Mouse (Mus musculus) MEL (cell line): ENCODE data around the gene Med12l. TPM values are rescaled to one million over a fixed set of nuclear protein-coding genes. Genes with fewer than 3 reads are reported as not detected.

Source experiments
- DNase-seq: peaks from one replicate; pipeline ENCODE4 v3.0.0; 2011; ENCODE audit warnings: low read depth, low spot score
- H3K27ac ChIP-seq: 2 replicates; pipeline ENCODE4 v1.5.1; 2012; ENCODE audit warnings: low read depth, mild to moderate bottlenecking, control low read depth, low read length, moderate library complexity; ENCODE audit not compliant: control insufficient read depth
- H3K27me3 ChIP-seq, 2 experiments: fragments of 150-350 bp in 1 of 2; sonication (generic) in 1 of 2; 2 replicates each; pipeline ENCODE4 v1.6.1; 2012; ENCODE audit warnings: low read length in 2 of 2, mild to moderate bottlenecking in 2 of 2, improper control_type of control experiment in 1 of 2, moderate library complexity in 1 of 2; ENCODE audit not compliant: insufficient read depth in 2 of 2, control insufficient read depth in 1 of 2
- H3K36me3 ChIP-seq, 2 experiments: 2 replicates each; pipeline ENCODE4 v1.6.1; 2012 to 2014; ENCODE audit warnings: low read length in 2 of 2, improper control_type of control experiment in 1 of 2, inconsistent platforms in 1 of 2, mild to moderate bottlenecking in 1 of 2; ENCODE audit not compliant: insufficient read depth in 2 of 2, control insufficient read depth in 1 of 2
- H3K4me1 ChIP-seq, 2 experiments: fragments of 150-350 bp in 1 of 2; sonication (generic) in 1 of 2; 2 replicates each; pipeline ENCODE4 v1.6.1; 2012; ENCODE audit warnings: low read length in 2 of 2, improper control_type of control experiment in 1 of 2, mild to moderate bottlenecking in 1 of 2; ENCODE audit not compliant: insufficient read depth in 2 of 2, control insufficient read depth in 1 of 2
- H3K4me3 ChIP-seq, 2 experiments: fragments of 150-350 bp in 1 of 2; sonication (generic) in 1 of 2; 2 replicates each; pipeline ENCODE4 v1.5.1; 2012; ENCODE audit warnings: low read depth in 2 of 2, low read length in 2 of 2, mild to moderate bottlenecking in 2 of 2, moderate library complexity in 2 of 2, control low read depth in 1 of 2, improper control_type of control experiment in 1 of 2; ENCODE audit not compliant: control insufficient read depth in 1 of 2, insufficient read depth in 1 of 2
- H3K79me2 ChIP-seq: 2 replicates; pipeline ENCODE4 v1.6.1; 2012; ENCODE audit warnings: mild to moderate bottlenecking, low read length, moderate library complexity; ENCODE audit not compliant: control insufficient read depth, poor library complexity, insufficient read depth
- H3K9ac ChIP-seq: 2 replicates; pipeline ENCODE4 v1.6.1; 2012; ENCODE audit warnings: low read depth, mild to moderate bottlenecking, control low read depth, low read length, moderate library complexity; ENCODE audit not compliant: control insufficient read depth, poor library complexity, severe bottlenecking
- H3K9me3 ChIP-seq: fragments of 150-350 bp; sonication (generic); replicated peaks from 2 replicates; pipeline ENCODE4 v1.6.1; 2012; ENCODE audit warnings: mild to moderate bottlenecking, low read length, improper control_type of control experiment, moderate library complexity; ENCODE audit not compliant: insufficient read depth
- BHLHE40 ChIP-seq: IDR thresholded peaks from 2 replicates; pipeline ENCODE4 v1.6.1; 2012; ENCODE audit warnings: low read depth, mild to moderate bottlenecking, inconsistent platforms, low read length, improper control_type of control experiment, borderline replicate concordance
- CHD1 ChIP-seq: IDR thresholded peaks from 2 replicates; pipeline ENCODE4 v1.6.1; 2012; ENCODE audit warnings: low read depth, mild to moderate bottlenecking, inconsistent platforms, low read length, improper control_type of control experiment
- CHD2 ChIP-seq: IDR thresholded peaks from 2 replicates; pipeline ENCODE4 v1.6.1; 2011; ENCODE audit warnings: low read length, improper control_type of control experiment
- CTCF ChIP-seq, 3 experiments: IDR thresholded peaks in 2 of 3; conservative IDR thresholded peaks in 1 of 3; 2 replicates each; pipeline ENCODE4 v1.5.1; 2011 to 2012; ENCODE audit warnings: low read length in 3 of 3, low read depth in 2 of 3, mild to moderate bottlenecking in 2 of 3, improper control_type of control experiment in 1 of 3, inconsistent platforms in 1 of 3, mixed read lengths in 1 of 3, moderate library complexity in 1 of 3; ENCODE audit not compliant: control insufficient read depth in 1 of 3, insufficient read depth in 1 of 3, poor library complexity in 1 of 3, severe bottlenecking in 1 of 3
- E2F4 ChIP-seq: IDR thresholded peaks from 2 replicates; pipeline ENCODE4 v1.6.1; 2011; ENCODE audit warnings: low read depth, low read length, improper control_type of control experiment, borderline replicate concordance
- ELF1 ChIP-seq: IDR thresholded peaks from 2 replicates; pipeline ENCODE4 v1.6.1; 2014; ENCODE audit warnings: low read depth, mild to moderate bottlenecking, inconsistent platforms, low read length, improper control_type of control experiment, moderate library complexity
- EP300 ChIP-seq, 2 experiments: IDR thresholded peaks; 2 replicates each; pipeline ENCODE4 v1.6.1; 2011; ENCODE audit warnings: improper control_type of control experiment in 2 of 2, low read length in 2 of 2, low read depth in 1 of 2, mild to moderate bottlenecking in 1 of 2
- GABPA ChIP-seq: IDR thresholded peaks from 2 replicates; pipeline ENCODE4 v1.6.1; 2012; ENCODE audit warnings: low read depth, mild to moderate bottlenecking, inconsistent platforms, low read length, improper control_type of control experiment, moderate library complexity
- GATA1 ChIP-seq: IDR thresholded peaks from 2 replicates; pipeline ENCODE4 v1.6.1; 2011; ENCODE audit warnings: low read depth, low read length, improper control_type of control experiment
- HCFC1 ChIP-seq: IDR thresholded peaks from 2 replicates; pipeline ENCODE4 v1.6.1; 2012; ENCODE audit warnings: low read depth, mild to moderate bottlenecking, inconsistent platforms, low read length, improper control_type of control experiment, moderate library complexity
- JUND ChIP-seq: IDR thresholded peaks from 2 replicates; pipeline ENCODE4 v1.6.1; 2011; ENCODE audit warnings: low read depth, mild to moderate bottlenecking, improper control_type of control experiment, low read length
- KAT2A ChIP-seq: conservative IDR thresholded peaks from 2 replicates; pipeline ENCODE4 v1.6.1; 2012; ENCODE audit warnings: low read depth, low read length, improper control_type of control experiment, inconsistent platforms
- MAZ ChIP-seq: IDR thresholded peaks from 2 replicates; pipeline ENCODE4 v1.6.1; 2012; ENCODE audit warnings: low read depth, mild to moderate bottlenecking, inconsistent platforms, low read length, improper control_type of control experiment
- MEF2A ChIP-seq: IDR thresholded peaks from 2 replicates; pipeline ENCODE4 v1.6.1; 2014; ENCODE audit warnings: low read depth, mild to moderate bottlenecking, inconsistent platforms, low read length, improper control_type of control experiment; ENCODE audit not compliant: poor library complexity, insufficient replicate concordance, severe bottlenecking; ENCODE audit errors: extremely low read depth
- MXI1 ChIP-seq: IDR thresholded peaks from 2 replicates; pipeline ENCODE4 v1.6.1; 2011; ENCODE audit warnings: mild to moderate bottlenecking, low read depth, low read length, improper control_type of control experiment
- MYB ChIP-seq: IDR thresholded peaks from 2 replicates; pipeline ENCODE4 v1.6.1; 2011; ENCODE audit warnings: mild to moderate bottlenecking, low read depth, low read length, improper control_type of control experiment
- MYC ChIP-seq: IDR thresholded peaks from 2 replicates; pipeline ENCODE4 v1.6.1; 2011; ENCODE audit warnings: low read depth, mild to moderate bottlenecking, low read length, improper control_type of control experiment, moderate library complexity
- NELFE ChIP-seq: IDR thresholded peaks from 2 replicates; pipeline ENCODE4 v1.6.1; 2011; ENCODE audit warnings: low read depth, low read length, improper control_type of control experiment
- POLR2A ChIP-seq, 2 experiments: IDR thresholded peaks; 2 replicates each; pipeline ENCODE4 v1.6.1; 2011 to 2012; ENCODE audit warnings: low read length in 2 of 2, mild to moderate bottlenecking in 2 of 2, control low read depth in 1 of 2, improper control_type of control experiment in 1 of 2, low read depth in 1 of 2, moderate library complexity in 1 of 2; ENCODE audit not compliant: control insufficient read depth in 1 of 2, insufficient read depth in 1 of 2, poor library complexity in 1 of 2
- POLR2AphosphoS2 ChIP-seq: IDR thresholded peaks from 2 replicates; pipeline ENCODE4 v1.6.1; 2011; ENCODE audit warnings: low read length, improper control_type of control experiment
- POLR2AphosphoS5 ChIP-seq: IDR thresholded peaks from 2 replicates; pipeline ENCODE4 v1.6.1; 2012; ENCODE audit warnings: low read depth, borderline replicate concordance, mild to moderate bottlenecking, inconsistent platforms, low read length, moderate library complexity, mixed read lengths
- RAD21 ChIP-seq: IDR thresholded peaks from 2 replicates; pipeline ENCODE4 v1.6.1; 2011; ENCODE audit warnings: mild to moderate bottlenecking, low read depth, low read length, improper control_type of control experiment
- RCOR1 ChIP-seq: IDR thresholded peaks from 2 replicates; pipeline ENCODE4 v1.6.1; 2012; ENCODE audit warnings: low read depth, mild to moderate bottlenecking, inconsistent platforms, low read length, improper control_type of control experiment
- SIN3A ChIP-seq: IDR thresholded peaks from 2 replicates; pipeline ENCODE4 v1.6.1; 2012; ENCODE audit warnings: low read length, improper control_type of control experiment, inconsistent platforms
- SMC3 ChIP-seq: IDR thresholded peaks from 2 replicates; pipeline ENCODE4 v1.6.1; 2011; ENCODE audit warnings: low read depth, low read length, improper control_type of control experiment
- TAL1 ChIP-seq: IDR thresholded peaks from 2 replicates; pipeline ENCODE4 v1.6.1; 2012; ENCODE audit warnings: mild to moderate bottlenecking, inconsistent platforms, low read length, moderate library complexity, mixed read lengths
- UBTF ChIP-seq: IDR thresholded peaks from 2 replicates; pipeline ENCODE4 v1.6.1; 2012; ENCODE audit warnings: low read depth, mild to moderate bottlenecking, inconsistent platforms, low read length, improper control_type of control experiment, moderate library complexity, borderline replicate concordance; ENCODE audit not compliant: insufficient read depth
- USF2 ChIP-seq, 2 experiments: IDR thresholded peaks; 2 replicates each; pipeline ENCODE4 v1.6.1; 2011 to 2012; ENCODE audit warnings: improper control_type of control experiment in 2 of 2, low read length in 2 of 2, borderline replicate concordance in 1 of 2, inconsistent platforms in 1 of 2, low read depth in 1 of 2, mild to moderate bottlenecking in 1 of 2; ENCODE audit not compliant: insufficient read depth in 1 of 2
- ZC3H11A ChIP-seq: IDR thresholded peaks from 2 replicates; pipeline ENCODE4 v1.6.1; 2012; ENCODE audit warnings: low read depth, mild to moderate bottlenecking, inconsistent platforms, low read length, improper control_type of control experiment
- ZNF384 ChIP-seq: IDR thresholded peaks from 2 replicates; pipeline ENCODE4 v1.6.1; 2012; ENCODE audit warnings: low read depth, mild to moderate bottlenecking, inconsistent platforms, low read length, improper control_type of control experiment
- polyA plus RNA-seq, 2 experiments: library from polyadenylated mRNA; stranded (reverse) in 1 of 2; unstranded in 1 of 2; fragments of >175 nt in 1 of 2; fragments of >200 nt in 1 of 2; gene quantifications; 2 replicates each; pipeline versions ENCODE4 v1.2.1 to v1.2.4; 2012; ENCODE audit warnings: low replicate concordance in 2 of 2, low read depth in 1 of 2; ENCODE audit not compliant: insufficient read length in 2 of 2, insufficient read depth in 1 of 2, missing spikeins in 1 of 2
- total RNA-seq: library from RNA; depleted of rRNA; stranded (reverse); fragments of 300-350 nt; gene quantifications from 2 replicates; pipeline ENCODE4 v1.2.3, GENCODE M21; 2012

Med12l gene
- total and polyA plus RNA-seq, 3 experiments: 0.03 TPM; not detected in 2

- H3K4me1 ChIP-seq: no peaks in the 10 kb centered on the region
Observed at GRCm38 (mm10) chr3:59208650-59209548, 203.3 kb downstream of the Med12l start.

GRCm38 (mm10) chr3:59210089-59210488 lies 204.5 kb downstream of the Med12l start:
- Histone ChIP-seq H3K36me3 (no peaks in the 10 kb centered on the region), H3K79me2 (no peaks in the 10 kb centered on the region)

More at GRCm38 (mm10) chr3:59208650-59209548, 203.3 kb downstream of the Med12l start:
- TF ChIP-seq KAT2A (no peak), CTCF (IDR thresholded peaks at IDR 0.05 in 2 of 3, conservative IDR thresholded peaks at IDR 0.05 in 1 of 3; ENCODE audit: control insufficient read depth in 1 of 3, insufficient read depth in 1 of 3, low read depth in 2 of 3, low read length in 3 of 3, poor library complexity in 1 of 3, severe bottlenecking in 1 of 3) (peak in 2 of 3 experiments; percentile 81 to 87; a peak in 4 of 6 replicates), ZC3H11A (peak; percentile 75), NELFE (no peak), USF2 (IDR thresholded peaks at IDR 0.05; ENCODE audit: borderline replicate concordance in 1 of 2, insufficient read depth in 1 of 2, low read depth in 1 of 2, low read length in 2 of 2) (no peak), RCOR1 (no peak), BHLHE40 (no peak), MEF2A (no peak), RAD21 (peak; percentile 76), CHD2 (no peak), MAZ (no peak), EP300 (IDR thresholded peaks at IDR 0.05; ENCODE audit: low read depth in 1 of 2, low read length in 2 of 2) (no peak), E2F4 (no peak), CHD1 (no peak), SMC3 (peak; percentile 94), POLR2A (IDR thresholded peaks at IDR 0.05; ENCODE audit: control insufficient read depth in 1 of 2, insufficient read depth in 1 of 2, low read depth in 1 of 2, low read length in 2 of 2, poor library complexity in 1 of 2) (no peak), UBTF (no peak), POLR2AphosphoS5 (no peak), HCFC1 (no peak), JUND (no peak), POLR2AphosphoS2 (no peak)
- no peak overlapping the region for H3K9ac ChIP-seq
- H3K27me3 ChIP-seq: no peaks in the 10 kb centered on the region
- H3K36me3 ChIP-seq: no peaks in the 10 kb centered on the region
- peak; percentile 75 for DNase-seq
- H3K79me2 ChIP-seq: no peaks in the 10 kb centered on the region
- H3K4me3 ChIP-seq: no peak overlapping the region
- H3K27ac ChIP-seq: no peak overlapping the region
- no peaks in the 10 kb centered on the region for H3K9me3 ChIP-seq

More at GRCm38 (mm10) chr3:59210089-59210488, 204.5 kb downstream of the Med12l start:
- no peak overlapping the region for H3K4me3 ChIP-seq
- no peak for DNase-seq
- H3K9me3 ChIP-seq: no peaks in the 10 kb centered on the region
- no peaks in the 10 kb centered on the region for H3K27me3 ChIP-seq
- H3K27ac ChIP-seq: no peak overlapping the region
- H3K4me1 ChIP-seq: no peaks in the 10 kb centered on the region
- H3K9ac ChIP-seq: no peak overlapping the region
- no peak for TF ChIP-seq MYB
- TF ChIP-seq POLR2AphosphoS2: no peak
- no peak for TF ChIP-seq ZNF384
- no peak for TF ChIP-seq GABPA
- no peak for TF ChIP-seq SIN3A
- no peak for TF ChIP-seq ELF1
- no peak for TF ChIP-seq POLR2AphosphoS5
- TF ChIP-seq TAL1: no peak
- TF ChIP-seq KAT2A: no peak
- TF ChIP-seq GATA1: no peak
- TF ChIP-seq RCOR1: no peak
- TF ChIP-seq MYC: no peak
- TF ChIP-seq CHD2: no peak
- no peak for TF ChIP-seq MXI1
- no peak for TF ChIP-seq EP300 (IDR thresholded peaks at IDR 0.05; ENCODE audit: low read depth in 1 of 2, low read length in 2 of 2)
